Mouse (Mus musculus): ENCODE measurements around the gene Dclk2. TPM values are rescaled to one million over a fixed set of nuclear protein-coding genes. Genes with fewer than 3 reads are reported as not detected.
A peak's percentile ranks its signal among the peaks of the same experiment; 100 is the strongest.

Gene Dclk2
- total RNA-seq, 2 experiments from 2014 or later = 60.7 to 60.9 TPM

DNA sequence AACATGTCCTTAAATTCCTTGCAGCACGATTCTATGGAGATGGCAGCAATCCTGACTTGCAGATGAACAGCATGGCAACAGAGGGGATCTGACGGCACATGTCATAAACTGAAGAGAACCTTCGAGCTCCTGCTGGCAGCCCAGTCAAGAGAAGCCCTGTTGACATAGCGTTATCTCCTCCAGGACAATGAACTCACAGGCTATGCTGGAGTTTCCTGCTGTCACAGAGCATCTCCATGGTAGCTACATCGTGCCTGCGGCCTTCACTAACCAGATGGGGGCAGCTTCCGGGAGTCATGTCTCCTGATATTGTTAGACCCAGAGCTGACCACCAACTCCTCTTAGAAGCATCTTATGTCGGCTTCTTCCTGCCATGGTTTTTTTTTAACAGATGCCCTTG, 117.8 kb downstream of the Dclk2 start:
- no peak for DNase-seq (ENCODE audit: low spot score in 2 of 2)

DNA sequence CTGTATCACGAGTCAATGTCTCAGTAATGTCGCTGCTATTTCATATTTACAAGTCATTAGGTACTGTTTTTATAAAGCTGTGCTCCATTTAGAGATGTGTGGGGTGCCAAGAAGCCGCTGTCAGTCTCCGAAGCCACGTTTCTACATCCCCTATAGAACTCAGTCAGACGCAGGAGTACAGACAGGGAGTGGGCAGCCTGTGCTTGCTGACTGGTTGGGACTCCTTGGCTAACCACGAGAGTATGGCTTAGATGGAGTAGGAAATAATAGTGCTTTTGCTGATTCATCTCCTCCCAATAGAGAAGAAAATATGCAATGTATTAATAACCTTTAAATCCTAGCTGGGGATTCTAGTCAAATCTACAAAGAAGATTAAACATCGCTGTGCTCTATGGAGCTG, 119.8 kb downstream of the Dclk2 start:
- DNase-seq (ENCODE audit: low spot score in 2 of 2) = no peak

DNA sequence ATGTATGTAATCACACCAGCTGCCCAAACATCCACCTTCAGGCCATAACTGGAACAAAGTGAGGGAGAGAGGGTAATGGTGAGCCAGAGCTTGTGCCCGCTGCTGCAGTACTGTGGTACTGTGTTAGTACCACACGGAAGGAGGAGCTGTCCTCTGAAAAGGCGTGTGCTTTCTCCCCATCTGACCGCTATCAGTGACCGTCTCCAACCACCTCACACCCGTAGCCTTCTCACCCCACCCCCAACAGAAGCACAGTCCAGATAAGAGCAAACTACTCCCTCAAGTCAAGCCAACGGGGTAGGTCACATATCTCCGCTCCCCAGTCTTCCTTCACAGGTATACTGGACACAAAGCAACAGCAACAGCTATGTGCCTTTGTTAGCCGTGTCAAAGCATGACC, 121.6 kb downstream of the Dclk2 start:
- DNase-seq (ENCODE audit: low spot score in 2 of 2) = no peak

DNA sequence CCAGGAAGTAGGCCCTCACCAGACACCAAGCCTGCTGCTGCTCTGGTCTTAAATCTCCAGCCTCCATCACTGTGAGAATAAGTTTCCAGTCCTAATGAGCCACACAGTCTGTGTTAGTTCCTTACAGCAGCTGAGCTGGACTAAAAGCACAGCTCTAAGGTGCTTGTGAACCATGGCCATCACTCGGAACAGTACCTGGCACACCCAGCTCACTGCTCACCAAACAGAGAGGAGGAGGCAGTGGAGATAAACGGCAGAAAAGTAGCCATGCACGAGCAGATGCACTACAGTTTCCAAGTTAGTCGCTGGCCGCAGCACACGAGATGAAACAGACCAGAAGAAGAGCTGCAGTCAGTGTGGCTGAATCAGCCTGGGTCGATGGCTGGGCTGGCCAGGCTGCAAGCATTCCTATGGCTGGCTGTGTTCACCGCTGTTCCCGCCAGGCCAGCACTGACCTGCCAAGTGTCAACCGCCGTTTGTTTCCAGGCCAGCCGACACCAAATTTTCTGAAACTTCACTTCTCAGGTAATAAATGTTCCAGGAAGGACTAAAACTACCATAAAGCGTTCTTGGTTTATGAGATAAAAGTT, 122.7 kb downstream of the Dclk2 start:
- DNase-seq (ENCODE audit: low spot score in 2 of 2) = no peak

DNA sequence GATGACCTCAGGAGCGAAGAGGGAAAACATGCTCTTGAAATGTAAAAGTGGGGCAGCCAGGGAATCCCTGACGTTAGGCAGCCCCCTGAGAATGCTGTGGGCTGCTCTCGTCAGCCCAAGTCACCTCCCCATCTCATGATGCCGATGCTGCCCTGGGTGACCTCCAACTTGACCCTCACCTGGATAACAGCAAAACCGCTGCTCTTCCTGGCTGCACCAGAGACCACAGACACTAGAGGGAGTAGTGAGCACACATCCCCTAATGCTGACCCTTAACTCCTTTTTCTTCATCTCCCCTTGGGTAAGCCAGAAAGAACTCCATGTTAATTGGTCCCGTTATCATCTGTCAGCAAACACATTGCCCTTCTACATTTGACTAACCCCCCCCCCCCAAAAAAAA, 123.9 kb downstream of the Dclk2 start:
- no peak for DNase-seq (ENCODE audit: low spot score in 2 of 2)

DNA sequence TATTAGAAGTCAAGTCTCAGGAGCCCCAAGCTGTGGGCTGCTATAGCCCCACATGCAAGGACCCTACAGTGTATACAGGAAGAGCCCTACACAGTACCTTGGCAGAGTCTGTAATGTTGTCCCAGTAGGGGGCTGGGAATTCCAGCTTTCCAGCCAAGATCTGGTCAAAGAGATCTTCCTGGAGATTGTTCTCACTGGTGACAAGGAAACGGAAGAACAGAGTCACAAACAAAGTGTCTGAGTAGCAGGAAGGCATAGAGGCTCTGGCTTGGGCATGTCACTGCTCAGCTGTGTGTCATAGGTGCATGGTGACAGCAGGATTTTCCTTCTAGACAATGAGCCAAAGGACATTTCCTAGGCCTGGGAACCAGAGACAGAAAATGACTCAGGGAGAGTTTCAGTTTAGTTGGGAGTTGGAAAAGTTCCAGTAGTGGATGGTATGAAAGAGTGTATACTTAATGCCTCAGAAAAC, 126.9 kb downstream of the Dclk2 start:
- no peak for DNase-seq (ENCODE audit: low spot score in 2 of 2)

DNA sequence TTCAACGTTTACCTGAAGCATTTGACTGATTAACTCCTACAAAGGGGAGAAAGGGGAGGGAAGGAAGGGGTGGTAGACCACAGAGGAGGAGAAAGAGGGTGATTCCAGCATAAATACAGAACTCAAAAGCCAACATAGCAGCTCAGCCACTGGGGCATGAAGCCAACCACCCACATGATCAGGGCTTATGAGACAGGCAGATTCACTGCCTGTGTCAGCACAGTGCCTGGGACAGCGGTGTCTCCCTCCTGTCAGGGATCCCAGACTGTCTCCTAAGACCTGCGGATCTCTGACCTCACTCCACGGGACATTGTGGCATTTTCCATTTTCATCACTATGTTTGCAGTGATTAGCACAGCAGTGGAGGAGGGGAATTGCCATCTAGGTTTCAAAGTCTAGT, 127.4 kb downstream of the Dclk2 start:
- DNase-seq (ENCODE audit: low spot score in 2 of 2) = no peak

DNA sequence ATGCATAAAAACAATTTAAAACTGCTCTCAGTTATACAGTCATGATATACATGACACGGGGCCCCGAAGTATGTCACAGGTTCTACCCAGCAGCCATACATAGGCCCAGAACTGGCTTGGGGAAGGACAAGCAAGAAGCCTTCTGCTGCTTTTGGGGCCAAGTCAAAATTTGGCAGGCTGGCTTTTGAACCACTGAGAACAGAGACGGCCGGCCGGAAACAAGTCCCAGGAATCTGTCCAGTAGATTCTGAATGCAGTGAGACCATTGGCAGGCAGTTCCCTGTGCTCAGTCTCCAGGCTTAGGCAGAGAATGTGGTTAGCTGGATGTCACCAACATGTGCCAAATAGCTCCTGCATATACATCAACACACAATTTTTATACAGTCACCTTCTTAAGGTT, 130.9 kb downstream of the Dclk2 start:
- DNase-seq (ENCODE audit: low spot score in 2 of 2) = no peak

DNA sequence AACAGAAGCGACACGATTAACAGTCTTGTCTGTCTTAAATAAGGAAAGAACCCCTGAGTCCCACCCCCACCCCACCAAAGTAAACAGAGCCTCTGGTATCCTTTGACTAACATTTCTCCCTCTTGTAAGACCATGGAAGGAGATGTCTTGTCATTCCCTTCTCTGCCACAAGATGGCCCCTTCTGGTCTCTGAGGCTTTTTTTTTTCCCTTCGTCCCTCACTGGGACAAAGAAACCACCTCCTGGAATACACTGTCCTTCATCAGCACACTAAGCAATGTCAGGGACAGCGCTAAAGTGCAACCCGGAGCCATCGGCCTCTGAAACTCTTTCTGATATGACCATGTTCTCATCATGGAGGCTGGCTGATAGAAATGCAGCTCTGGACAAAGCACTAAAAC, 131.9 kb downstream of the Dclk2 start:
- DNase-seq (ENCODE audit: low spot score in 2 of 2) = peak; percentile 73 to 81

DNA sequence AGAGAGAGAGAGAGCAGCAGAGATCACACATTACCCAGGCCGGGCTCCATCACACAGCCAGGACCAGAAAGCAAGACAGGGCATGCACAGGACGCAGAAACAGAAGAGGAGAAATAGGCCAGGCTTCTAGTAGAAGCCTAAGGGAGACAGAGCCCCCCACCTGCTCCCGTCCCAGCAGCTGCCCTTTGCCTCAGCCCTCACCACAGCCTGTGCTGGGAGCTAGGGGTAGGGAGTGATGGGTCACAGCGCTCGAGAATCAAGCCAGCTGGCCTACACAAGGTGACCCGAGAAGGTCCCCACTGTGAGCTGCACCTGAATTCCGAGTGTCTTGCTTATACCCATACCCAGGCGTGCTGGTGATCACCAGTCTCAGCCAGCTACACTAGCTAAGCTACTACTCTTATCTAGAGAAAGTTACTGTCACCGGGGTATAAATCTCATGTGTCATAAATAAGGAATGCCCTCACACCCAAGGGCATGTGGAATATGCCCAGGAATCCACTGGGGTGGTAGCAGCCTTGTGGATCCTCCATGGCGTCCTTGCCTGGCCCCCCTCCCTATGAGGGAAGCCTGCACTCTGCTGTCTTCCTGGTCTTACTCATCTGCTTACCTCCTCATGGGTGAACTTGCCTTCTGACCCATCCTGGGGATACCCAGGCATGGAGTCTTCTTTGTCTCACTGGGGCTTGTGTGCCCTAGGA, 133.1 kb downstream of the Dclk2 start:
- no peak for DNase-seq (ENCODE audit: low spot score in 2 of 2)

DNA sequence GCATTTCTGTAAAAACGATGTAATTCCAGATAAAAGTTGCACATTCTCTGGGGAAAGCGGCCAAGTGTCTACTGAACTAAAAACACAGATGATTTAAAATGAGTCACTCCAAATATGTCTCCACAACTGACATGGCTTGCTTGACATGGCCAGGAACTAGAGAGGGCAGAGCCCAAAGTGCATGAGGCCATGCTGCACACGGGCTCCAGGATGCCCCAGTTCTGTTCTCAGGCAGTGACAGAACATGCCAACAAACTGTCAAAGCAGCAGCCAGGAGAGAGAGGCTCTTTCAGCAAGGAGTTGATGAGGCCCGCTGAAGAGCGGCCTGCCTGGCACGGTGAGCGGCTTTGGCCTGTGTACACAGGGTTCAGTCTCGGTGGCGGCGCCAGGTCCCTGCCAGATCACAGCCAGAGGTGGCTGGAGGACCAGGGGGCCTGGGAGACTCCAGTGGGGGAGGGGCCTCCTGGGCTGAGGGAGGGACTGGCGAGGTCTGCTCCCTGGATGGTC, 133.8 kb downstream of the Dclk2 start:
- DNase-seq (ENCODE audit: low spot score in 2 of 2) = peak; percentile 51

DNA sequence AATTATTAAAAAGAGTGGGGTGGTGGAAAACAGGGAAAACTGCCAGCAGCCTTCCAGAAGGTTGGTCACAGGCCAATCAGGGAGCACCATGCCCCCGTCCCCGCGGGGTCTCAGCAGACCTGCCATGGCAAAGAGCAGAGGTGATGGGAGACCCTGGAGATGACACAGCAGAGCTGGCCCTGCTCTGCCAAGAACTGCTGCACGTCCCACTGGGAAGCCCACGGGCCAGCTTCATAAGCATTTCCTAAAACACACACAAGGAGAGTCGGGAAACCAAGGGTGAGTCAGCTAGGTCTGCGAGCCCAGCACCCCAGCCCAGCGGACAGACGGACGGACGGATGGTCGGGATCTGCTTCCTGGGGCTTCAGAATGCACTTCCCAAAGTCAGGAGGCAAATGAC, 134.4 kb downstream of the Dclk2 start:
- no peak for DNase-seq (ENCODE audit: low spot score in 2 of 2)

DNA sequence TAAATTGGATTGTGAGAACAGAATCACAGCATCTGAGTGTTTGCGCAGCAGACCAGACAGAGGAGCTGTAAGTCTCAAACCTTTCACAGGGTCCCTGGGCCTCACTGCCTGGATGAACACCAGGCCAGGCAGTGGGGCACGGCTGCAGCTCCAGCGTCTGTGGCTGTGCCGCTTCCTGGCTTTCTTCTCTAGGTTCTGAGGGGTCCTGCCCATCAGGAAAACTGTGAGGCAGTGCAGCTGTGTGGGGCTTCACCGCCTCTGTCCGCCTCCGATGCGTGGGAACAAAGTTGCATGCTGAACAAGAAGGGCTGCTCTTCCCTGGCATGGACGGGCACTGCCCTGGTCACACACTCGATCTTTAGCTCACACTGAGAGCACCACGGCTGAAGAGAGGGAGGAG, 135.7 kb downstream of the Dclk2 start:
- no peak for DNase-seq (ENCODE audit: low spot score in 2 of 2)

DNA sequence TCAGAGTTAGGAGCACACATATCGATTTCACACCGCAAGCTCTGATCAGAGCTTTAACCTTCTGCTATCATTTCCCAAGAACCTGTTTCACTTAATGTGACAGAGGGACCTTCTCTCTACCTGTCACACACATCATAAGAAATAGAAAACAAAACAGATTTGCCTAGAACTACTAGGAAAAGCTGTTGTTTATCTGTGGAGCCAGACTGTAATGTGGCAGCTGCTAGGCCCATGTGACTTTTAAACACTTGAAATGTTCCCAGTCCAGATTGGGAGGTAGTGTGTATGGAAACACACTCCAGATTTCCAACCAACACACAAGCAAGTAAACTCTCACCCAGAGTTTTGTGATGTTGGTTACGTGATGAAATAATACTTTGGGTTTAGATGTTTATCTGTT, 136.6 kb downstream of the Dclk2 start:
- no peak for DNase-seq (ENCODE audit: low spot score in 2 of 2)

DNA sequence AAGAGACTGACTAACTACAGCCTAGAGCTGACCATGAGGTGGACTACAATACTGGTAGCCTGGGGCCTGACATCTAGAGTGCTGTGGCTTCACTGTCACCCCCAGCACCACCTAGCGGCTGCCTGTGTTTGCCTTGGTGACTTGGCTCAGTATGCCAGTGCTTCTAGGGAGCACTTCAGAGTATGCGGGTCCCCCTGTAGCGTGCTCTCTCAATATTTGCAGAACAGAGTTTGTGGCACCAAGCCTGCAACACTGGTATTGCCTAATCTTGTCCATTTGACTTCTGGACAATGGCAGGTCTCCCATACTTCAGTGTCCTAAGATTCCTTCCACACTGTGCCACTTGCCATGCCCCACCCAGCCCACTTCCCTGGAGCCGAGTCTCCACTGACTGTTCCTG, 140.9 kb downstream of the Dclk2 start:
- DNase-seq (ENCODE audit: low spot score in 2 of 2) = no peak

DNA sequence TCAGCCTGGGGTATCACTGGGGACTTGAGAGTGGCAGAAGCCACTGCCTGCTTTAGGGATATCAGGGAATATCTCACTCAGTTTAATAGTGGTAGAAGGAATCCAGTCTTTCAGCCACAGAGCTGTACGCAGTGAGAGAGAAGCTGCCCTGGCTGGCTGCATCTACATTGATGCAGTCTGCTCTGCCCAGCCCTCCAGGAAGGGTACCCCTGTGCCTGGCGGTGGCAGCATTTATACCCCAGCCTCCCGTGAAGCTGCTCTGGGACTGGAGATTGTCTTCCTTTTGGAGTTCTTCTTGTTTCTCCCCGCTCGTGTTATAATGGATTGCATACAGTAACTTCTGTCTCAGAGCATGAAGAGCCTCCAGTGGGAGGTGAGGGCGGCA, 145.2 kb downstream of the Dclk2 start:
- DNase-seq (ENCODE audit: low spot score in 2 of 2) = no peak

DNA sequence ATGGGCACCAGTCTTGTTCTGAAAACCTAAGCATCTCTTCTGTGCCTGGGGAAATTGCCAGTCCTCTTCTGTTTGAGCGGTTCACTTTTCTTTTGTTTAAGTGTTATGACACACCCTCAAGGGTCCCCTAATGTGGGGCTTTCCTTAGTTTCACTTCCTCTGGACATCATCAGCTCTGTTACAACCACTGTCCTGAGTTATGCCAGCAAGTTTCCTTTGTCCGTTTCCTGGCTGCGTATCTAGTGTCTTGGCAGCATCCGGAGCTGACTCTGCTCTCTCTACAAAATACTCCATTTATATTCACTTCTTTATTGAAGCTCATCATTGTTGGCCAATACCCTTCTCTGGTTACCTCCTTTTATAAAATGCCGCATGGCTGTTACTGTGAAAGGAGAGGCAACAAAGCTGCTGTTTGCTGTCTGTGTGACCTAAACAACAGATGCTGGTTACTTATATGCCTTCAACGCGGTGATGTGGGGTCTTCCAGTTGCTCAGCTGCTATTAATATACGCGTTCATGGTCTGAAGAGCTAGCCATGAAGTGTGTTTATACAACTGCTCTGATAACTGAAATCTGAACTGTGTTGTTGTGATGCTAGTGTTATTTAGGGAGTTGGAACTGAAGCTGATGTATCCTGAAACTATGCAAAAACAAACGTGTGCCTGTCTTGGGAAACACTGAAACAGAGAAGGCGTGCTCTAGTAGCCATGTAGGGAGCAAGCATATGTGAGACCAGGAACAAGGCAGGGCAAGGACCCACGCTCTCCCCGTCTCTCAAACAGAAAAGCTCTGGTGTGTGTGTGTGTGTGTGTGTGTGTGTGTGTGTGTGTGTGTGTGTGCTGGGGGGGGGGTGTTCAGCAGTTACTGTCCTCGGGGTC, 145.8 kb downstream of the Dclk2 start:
- no peak for DNase-seq (ENCODE audit: low spot score in 2 of 2)

DNA sequence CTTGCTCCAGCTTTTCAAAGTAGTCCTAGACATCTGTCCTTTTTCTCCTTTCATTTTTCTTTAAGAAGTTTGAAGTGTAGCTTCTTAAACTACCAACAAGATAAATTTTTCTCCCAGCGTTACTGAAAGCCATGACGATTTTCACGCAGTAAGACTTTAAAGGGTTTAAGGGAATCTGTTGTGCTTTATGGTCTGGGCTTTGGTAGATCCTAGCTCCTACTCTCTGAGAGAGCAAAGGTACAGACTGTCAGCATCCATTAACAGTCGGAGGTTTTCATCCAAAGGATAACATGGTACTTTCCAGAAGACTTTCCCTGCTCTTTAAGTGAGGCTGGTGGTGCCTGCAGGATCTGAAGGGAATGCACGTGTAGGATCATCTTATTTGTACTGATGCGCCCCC, 151.7 kb downstream of the Dclk2 start:
- DNase-seq (ENCODE audit: low spot score in 2 of 2) = no peak

DNA sequence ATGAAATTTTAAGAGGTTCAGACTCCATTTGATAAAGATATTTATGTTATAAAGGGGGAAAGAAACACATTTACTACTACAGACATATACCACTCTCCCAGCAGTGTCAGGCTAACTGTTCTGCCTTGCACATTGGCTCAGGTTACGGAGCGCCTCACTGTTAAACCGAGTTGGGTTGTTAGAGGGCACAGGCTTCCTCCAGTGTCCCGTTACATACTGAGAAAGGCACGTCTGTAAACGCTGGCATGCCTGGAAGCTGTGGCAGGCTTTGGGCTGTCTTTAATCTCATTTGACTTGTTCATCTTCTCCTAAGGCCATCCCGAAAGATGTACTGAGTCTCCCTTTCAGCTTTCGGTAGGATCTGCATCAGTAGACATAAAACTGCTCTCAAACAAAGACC, 152.1 kb downstream of the Dclk2 start:
- DNase-seq (ENCODE audit: low spot score in 2 of 2) = no peak

DNA sequence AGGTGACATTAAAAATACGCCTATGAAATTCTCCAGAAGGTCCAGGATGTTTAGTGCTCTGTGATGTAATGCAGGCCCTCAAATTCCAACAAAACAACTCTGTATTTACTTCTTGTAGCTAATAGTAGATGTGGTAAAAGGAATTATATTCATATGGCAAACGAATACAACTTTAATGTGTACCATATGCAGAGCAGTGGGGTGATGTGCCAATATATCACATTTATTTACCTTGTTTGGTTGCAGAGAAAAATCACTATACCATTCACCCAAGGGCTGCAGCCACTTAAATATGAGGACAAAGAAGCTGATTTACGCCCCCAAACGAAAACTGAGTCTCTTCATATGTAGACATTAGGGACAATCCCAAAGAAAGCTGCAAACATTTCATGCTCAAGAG, 158.2 kb downstream of the Dclk2 start:
- no peak for DNase-seq (ENCODE audit: low spot score in 2 of 2)

DNA sequence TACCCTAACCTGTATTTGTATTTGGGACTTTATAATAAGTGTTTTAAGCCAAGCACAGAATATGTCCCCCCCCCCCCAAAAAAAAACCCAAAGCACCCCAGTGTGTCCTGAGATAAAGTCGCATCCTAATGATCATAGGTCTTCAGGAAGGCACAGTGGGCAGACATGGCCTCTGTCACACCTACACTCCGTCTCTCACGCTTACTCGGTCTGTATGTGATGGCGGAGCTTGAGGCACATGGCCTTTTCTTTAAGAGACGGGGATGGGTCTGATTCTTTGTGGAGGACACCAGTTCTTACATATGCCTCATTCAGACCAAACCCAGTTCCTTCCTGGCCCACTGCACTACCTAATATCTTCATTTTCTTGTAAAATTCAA, 158.6 kb downstream of the Dclk2 start:
- DNase-seq (ENCODE audit: low spot score in 2 of 2) = no peak

Data from left cerebral cortex, adult 18-20 months (tissue).